Mouse (Mus musculus) C3H10T1/2 (cell line): Measurements from ENCODE around the gene Gm12666. TPM values are rescaled to one million over a fixed set of nuclear protein-coding genes. Genes with fewer than 3 reads are reported as not detected.

Experiments
- polyA plus RNA-seq, 2 experiments: library from polyadenylated mRNA; unstranded; fragments of >200 nt; fragmentation: generic; extraction: Trizol; gene quantifications; one replicate each; pipeline ENCODE4 v1.2.1; 2012; ENCODE audit warnings: missing spikeins in 2 of 2

Gene Gm12666
- polyA plus RNA-seq: 1 to 10 TPM; 1.7 to 4.9 TPM

GRCm38 (mm10) chr4:92191649-92192048, at the start of gene Gm12666:
Gene Gm12666 (minus strand): TSS chr4:92191749.

DNA sequence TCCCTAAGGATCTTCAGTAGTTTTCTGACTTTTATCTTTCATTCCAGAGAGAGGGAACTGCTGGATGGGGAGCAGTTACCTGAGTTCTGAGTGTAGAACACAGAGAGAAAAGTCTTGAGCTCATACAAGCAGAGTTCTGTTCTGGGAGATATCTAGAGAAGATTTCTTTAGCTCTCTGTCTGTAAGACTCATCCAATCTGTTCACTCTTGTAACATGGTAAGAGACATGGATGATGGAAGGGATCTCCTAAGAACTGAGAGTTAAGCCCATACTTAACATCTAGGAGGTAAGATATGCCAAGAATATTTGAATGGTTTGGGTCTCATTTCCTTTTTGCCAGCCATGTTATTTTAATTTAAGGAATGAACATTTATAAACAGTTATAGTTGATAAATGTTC, 44.4 kb downstream of the Gm12666 start, which contains the start of gene Izumo3:
TSS of gene Izumo3 (minus strand) at position 101 of the 400 bp plus-strand sequence.

Other genes with a start within 250 kb of the Gm12666 start
- gene Izumo3, start 44.5 kb downstream of the Gm12666 start, polyA plus RNA-seq: not detected